In genomic region chr5:88980740-88981139, GRCm38 (mm10) we compare ENCODE assay signal across 21 mouse cellular contexts.
DNase-seq lines count a peak whose midpoint lies in the region; ATAC-seq and TF ChIP-seq lines count a peak whose summit lies in the region.
"Had no signal": no experiment of that assay in that cellular context is flagged by ENCODE, and none has a peak within 500 bp of the region (broad histone marks: within the 10 kb centered on the region; RNA-seq: fewer than 3 reads in every experiment).

No protein-coding gene starts in this region.

- no peak for TF ChIP-seq CTCF in gastrocnemius, adult 2 months (IDR thresholded peaks at IDR 0.05)
- no peak for TF ChIP-seq CTCF in left cerebral cortex, adult 2 months (IDR thresholded peaks at IDR 0.05)
- TF ChIP-seq CTCF in liver, postnatal 0 days (IDR thresholded peaks at IDR 0.05; ENCODE audit: low read depth) = no peak

- intact Hi-C loops in gastrocnemius, adult 2 months (cut with DNase I) = loop anchor here (5.0 kb wide), 1 partner anchor 48 kb away; no protein-coding TSS in a partner anchor
- intact Hi-C loops in heart, postnatal 25 days (cut with DNase I) = no loop called here
- intact Hi-C loops in left cerebral cortex, adult 2 months (cut with DNase I) = no loop called here
- intact Hi-C loops in left cerebral cortex, postnatal 14 days (cut with DNase I) = no loop called here

- peak overlapping the region; percentile 60; the same call in 1 of the 2 replicates for H3K4me3 ChIP-seq in gastrocnemius, adult 2 months
- no peak overlapping the region for H3K4me3 ChIP-seq in heart, embryonic 15.5 days
- no peak overlapping the region for H3K4me3 ChIP-seq in left cerebral cortex, adult 2 months
- no peak overlapping the region for H3K4me3 ChIP-seq in liver, postnatal 0 days (ENCODE audit: low read depth, low read length)
- H3K4me3 ChIP-seq: hindbrain, embryonic 12.5 days; limb, embryonic 10.5 days; midbrain, embryonic 15.5 days; myocyte had no signal

- no peaks in the 10 kb centered on the region for H3K9me3 ChIP-seq in heart, embryonic 15.5 days (replicated peaks)
- no peaks in the 10 kb centered on the region for H3K9me3 ChIP-seq in liver, postnatal 0 days (ENCODE audit: low read length)
- H3K9me3 ChIP-seq: hindbrain, embryonic 12.5 days; limb, embryonic 10.5 days; midbrain, embryonic 15.5 days had no signal

- no peaks in the 10 kb centered on the region for H3K27me3 ChIP-seq in heart, embryonic 15.5 days
- H3K27me3 ChIP-seq in liver, postnatal 0 days (ENCODE audit: insufficient read depth, low read length) = no peaks in the 10 kb centered on the region
- H3K27me3 ChIP-seq: hindbrain, embryonic 12.5 days; midbrain, embryonic 15.5 days had no signal

- peak overlapping the region; percentile 88 for H3K27ac ChIP-seq in gastrocnemius, adult 2 months
- peak overlapping the region; percentile 81 for H3K27ac ChIP-seq in heart, embryonic 15.5 days
- H3K27ac ChIP-seq in left cerebral cortex, adult 2 months = peak overlapping the region; percentile 56; the same call in 1 of the 2 replicates
- 0 out of 2 replicates have a peak overlapping the region, but pooled peaks have one; percentile 24 for H3K27ac ChIP-seq in liver, postnatal 0 days (ENCODE audit: low read depth)
- H3K27ac ChIP-seq: hindbrain, embryonic 12.5 days; limb, embryonic 10.5 days; liver, embryonic 14.5 days; midbrain, embryonic 15.5 days; stomach, postnatal 0 days had no signal

- no peak for TF ChIP-seq EP300 in liver, postnatal 0 days (IDR thresholded peaks at IDR 0.05; ENCODE audit: low read depth)

- no peak overlapping the region for H3K4me2 ChIP-seq in heart, embryonic 15.5 days
- H3K4me2 ChIP-seq in liver, postnatal 0 days (ENCODE audit: low read depth, low read length) = no peak overlapping the region
- H3K4me2 ChIP-seq: hindbrain, embryonic 12.5 days; midbrain, embryonic 15.5 days had no signal

- ATAC-seq in heart, embryonic 15.5 days (replicated peaks; ENCODE audit: insufficient number of reproducible peaks, insufficient read depth, low FRiP score, low read depth) = no peak
- ATAC-seq in liver, postnatal 0 days = no peak
- ATAC-seq: activated CD4-positive, CD25-positive, alpha-beta regulatory T cell, adult 4 months; forebrain, embryonic 14.5 days; midbrain, embryonic 15.5 days had no signal

- 76% methylated on average over 4 of the region's 4 CpGs for whole genome bisulfite sequencing in heart, embryonic 15.5 days
- WGBS in liver, postnatal 0 days (ENCODE audit: insufficient replicate concordance) = 54% methylated on average over 4 of the region's 4 CpGs

- no peaks in the 10 kb centered on the region for H3K36me3 ChIP-seq in heart, embryonic 15.5 days
- H3K36me3 ChIP-seq in liver, postnatal 0 days (replicated peaks; ENCODE audit: insufficient read depth, low read length) = no peaks in the 10 kb centered on the region
- H3K36me3 ChIP-seq: hindbrain, embryonic 12.5 days; limb, embryonic 10.5 days; midbrain, embryonic 15.5 days had no signal

- no peak for DNase-seq in gastrocnemius, adult 2 months
- DNase-seq in gastrocnemius, adult 18-20 months (ENCODE audit: low spot score) = no peak
- no peak for DNase-seq in heart, postnatal 25 days (ENCODE audit: low spot score)
- no peak for DNase-seq in left cerebral cortex, adult 2 months (ENCODE audit: extremely low spot score in 1 of 2, low spot score in 2 of 2)
- no peak for DNase-seq in left cerebral cortex, postnatal 14 days (ENCODE audit: low spot score in 2 of 2)
- no peak for DNase-seq in liver, postnatal 0 days
- no peak for DNase-seq in urinary bladder, postnatal 4 days (ENCODE audit: low spot score in 2 of 2)
- DNase-seq: adrenal gland, postnatal 10 days; cerebellum, adult 9-11 months; gastrocnemius, postnatal 36 days; kidney, postnatal 14 days; right cerebral cortex, postnatal 25 days had no signal

- H3K4me1 ChIP-seq in heart, embryonic 15.5 days (replicated peaks) = peaks cover 20% of the 10 kb centered on the region
- H3K4me1 ChIP-seq in liver, postnatal 0 days (ENCODE audit: insufficient read depth) = peaks cover 8% of the 10 kb centered on the region
- H3K4me1 ChIP-seq: hindbrain, embryonic 12.5 days; midbrain, embryonic 15.5 days had no signal

- H3K9ac ChIP-seq in heart, embryonic 15.5 days = no peak overlapping the region
- H3K9ac ChIP-seq in liver, postnatal 0 days (replicated peaks) = no peak overlapping the region
- H3K9ac ChIP-seq: hindbrain, embryonic 12.5 days; liver, embryonic 14.5 days; midbrain, embryonic 15.5 days had no signal

Comparison
In these comparisons a context has a peak if more than half of its experiments do, and no peak if none do; other contexts are left out.
1. H3K27ac ChIP-seq: peak in every context shown above with its lines; median percentile 88 in gastrocnemius, adult 2 months; 81 in heart, embryonic 15.5 days; 56 in left cerebral cortex, adult 2 months; 24 in liver, postnatal 0 days.